Mouse (Mus musculus) A20 (cell line): ENCODE data around the gene Gjb3.

Experiments used
- DNase-seq: peaks from one replicate; pipeline ENCODE4 v3.0.0-alpha.2; 2011; ENCODE audit warnings: low read depth, low spot score

Gjb3 gene

GRCm38 (mm10) chr4:127330181-127331100 is at the start of gene Gjb3:
Gene Gjb3 (minus strand): TSS chr4:127330844.
- DNase-seq, result no peak

DNA sequence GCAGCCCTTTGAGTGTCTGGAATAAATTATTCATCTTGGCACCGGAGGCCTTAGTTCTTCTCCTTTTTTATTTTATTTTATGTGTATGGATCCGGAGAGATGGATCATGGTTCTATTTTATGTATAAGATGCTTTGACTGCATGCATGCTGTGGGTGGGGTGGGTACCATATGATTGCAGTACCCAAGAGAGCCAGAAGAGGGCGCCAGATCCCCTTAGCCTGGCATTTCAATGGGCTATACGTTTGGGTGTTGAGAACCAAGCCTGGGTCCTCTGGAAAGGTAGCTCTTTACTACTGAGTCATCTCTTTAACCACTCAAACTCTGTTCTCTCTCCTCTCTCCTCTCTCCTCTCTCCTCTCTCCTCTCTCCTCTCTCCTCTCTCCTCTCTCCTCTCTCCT is 46.7 kb upstream of the Gjb3 start:
- DNase-seq, result peak; percentile 31

DNA sequence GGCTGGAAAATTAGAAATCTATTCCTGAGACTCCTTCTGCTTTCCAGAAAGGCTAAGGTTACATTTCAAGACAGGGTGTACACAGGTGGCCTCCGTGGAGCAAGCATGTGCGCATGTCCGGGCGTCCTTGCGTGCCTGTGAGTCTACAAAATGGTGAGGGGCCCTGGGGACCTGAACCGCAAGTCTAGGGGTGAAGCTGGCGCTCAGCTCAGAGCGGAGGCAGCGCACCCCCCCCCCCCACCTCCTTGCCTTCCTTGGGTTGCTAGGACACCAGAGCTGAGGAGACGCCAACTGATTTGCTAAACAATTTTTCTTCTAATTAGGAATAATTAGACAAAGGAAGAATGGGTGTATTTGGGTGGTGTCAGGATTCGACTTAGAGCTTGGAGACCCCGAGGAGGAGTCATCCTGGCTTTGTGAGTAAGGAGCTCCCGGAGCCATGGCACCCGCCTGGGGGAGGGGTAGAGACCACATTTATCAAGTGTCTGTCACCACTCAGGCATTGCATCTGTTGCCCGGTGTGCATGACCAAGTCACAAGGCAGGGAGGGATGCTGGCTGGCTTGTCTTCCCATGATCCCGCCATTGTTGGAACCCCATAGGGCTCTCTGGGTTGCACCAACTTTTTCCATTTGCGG is 45.0 kb upstream of the Gjb3 start:
- no peak for DNase-seq

DNA sequence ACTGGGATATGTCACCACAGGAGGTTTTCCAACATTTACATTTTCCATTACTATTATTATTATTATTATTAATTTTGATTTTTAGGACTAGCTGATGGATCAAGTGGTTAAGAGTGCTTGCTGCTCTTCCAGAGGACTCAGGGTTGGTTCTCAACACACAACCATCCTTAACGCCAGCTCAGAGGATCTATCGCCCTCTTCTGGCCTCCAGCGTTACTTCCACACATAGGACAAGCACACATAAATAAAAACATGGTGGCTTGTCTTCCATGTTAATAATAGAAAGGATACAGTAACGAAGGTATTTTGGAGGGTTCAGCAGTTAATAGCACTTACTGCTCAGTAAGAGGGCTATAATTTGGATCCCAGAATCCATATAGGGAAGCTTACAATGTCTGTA is 44.0 kb upstream of the Gjb3 start:
- no peak for DNase-seq

DNA sequence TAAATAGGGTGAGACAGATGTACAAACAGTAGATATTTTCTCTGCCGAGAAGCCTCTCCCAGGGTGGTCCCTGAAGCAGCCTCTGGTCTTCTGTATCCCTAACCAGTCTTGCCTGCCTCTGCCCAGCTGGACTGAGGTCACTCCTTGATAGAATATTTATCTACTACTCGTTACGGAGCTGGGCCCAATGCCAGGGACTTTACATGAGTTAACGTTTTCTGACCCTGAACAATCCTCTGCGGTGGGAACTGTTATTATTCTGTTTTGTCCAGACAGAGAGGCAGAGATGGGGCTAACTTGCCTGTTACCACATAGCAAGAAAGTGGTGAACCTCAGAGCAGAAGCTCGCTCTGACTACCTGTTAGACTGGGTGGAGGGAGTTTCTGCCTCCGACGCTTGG is 42.8 kb upstream of the Gjb3 start:
- DNase-seq, result no peak

DNA sequence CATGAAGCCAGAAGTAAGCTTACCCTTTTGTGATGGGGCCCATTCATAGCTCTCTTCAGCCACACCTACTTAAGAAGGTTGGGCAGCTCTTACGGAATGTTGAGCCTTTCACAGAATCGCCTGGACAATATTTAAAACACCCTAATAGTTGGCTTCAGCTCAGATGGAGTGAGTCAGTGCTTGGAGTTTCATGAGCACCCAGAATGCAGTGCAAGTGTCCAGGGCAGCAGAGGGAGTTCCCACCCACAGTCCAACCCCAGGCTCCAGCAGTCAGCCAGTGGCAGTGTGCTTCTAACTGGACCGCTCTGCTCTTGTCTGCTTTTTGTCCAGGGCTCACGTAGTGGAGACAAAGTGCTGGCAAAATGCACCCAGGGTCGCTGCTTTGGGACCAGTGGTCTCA is 40.9 kb upstream of the Gjb3 start:
- no peak for DNase-seq

- peak; percentile 32 for DNase-seq
These were observed 39.8 kb upstream of the Gjb3 start for GRCm38 (mm10) chr4:127370447-127370846.

DNA sequence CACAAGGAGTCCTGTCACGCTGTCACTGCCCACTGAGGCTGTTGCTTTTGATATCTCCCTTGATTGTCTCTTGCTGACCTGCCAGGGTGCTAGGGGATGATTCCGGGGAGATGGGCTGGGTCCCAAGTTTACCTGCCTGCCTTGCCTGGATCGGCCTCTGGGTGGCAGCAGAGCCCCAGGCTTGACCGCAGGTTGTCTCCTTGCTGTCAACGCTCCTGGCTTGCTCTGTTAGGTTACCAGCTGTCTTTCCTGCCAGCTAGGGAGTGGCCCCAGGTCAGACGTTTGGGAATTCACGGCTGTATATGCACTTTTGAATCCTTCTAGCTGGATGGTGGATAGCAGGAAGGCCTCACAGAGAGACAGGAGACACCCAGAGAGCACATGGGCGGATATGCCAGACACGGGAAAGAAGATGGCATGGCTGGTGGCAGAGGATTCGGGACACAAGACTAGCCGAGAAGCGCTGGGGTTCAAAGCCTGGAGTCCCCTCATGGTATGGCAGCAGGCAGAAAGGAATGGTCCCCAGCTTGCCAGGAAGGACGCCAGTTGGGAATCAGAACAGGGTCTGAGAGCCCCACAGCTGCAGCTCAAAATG is 37.8 kb upstream of the Gjb3 start:
- peak; percentile 48 for DNase-seq

DNA sequence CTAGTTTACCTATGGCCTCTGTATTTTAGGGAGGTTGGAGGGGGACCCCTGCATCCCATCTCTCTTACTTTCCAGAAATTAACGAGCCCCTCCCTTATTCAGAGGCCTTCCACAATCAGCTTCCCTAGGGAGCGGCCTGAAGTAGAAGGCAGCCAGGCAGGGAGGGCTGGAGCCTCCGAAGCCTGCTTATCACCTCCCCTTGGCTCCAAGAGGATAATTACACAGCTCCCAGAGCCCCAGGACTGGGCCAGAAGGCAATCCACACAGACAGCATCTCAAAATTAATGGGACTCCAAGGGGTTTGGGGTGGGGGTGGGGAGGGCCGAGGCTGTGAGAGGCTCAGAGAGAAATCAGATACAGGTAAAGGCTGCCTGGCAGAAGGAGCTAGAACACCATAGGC is 35.2 kb upstream of the Gjb3 start:
- no peak for DNase-seq

DNA sequence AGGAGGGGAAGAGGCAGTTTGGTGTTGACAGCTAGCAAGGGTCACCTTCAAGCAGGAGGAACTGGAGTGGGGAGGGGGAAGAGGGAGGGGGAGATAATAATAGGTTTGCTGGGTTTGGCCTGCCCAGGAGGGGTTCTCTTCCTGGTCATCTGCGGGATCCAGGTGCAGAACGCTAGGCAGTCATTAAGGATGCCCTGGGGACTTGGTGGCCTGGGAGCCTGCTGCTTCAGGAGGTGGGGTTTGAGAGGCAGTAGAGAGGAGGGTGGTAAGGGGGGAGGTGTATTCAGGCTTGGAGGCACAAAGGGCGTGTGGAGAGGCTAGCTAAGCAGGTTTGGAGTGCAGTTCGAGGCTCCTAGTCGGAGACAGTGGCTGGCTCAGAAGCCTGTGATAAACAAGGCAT is 34.8 kb upstream of the Gjb3 start:
- DNase-seq, result no peak

GRCm38 (mm10) chr4:127364431-127364830 is 33.8 kb upstream of the Gjb3 start:
- DNase-seq, result no peak

GRCm38 (mm10) chr4:127363331-127363730 is 32.7 kb upstream of the Gjb3 start:
- peak; percentile 20 for DNase-seq

DNA sequence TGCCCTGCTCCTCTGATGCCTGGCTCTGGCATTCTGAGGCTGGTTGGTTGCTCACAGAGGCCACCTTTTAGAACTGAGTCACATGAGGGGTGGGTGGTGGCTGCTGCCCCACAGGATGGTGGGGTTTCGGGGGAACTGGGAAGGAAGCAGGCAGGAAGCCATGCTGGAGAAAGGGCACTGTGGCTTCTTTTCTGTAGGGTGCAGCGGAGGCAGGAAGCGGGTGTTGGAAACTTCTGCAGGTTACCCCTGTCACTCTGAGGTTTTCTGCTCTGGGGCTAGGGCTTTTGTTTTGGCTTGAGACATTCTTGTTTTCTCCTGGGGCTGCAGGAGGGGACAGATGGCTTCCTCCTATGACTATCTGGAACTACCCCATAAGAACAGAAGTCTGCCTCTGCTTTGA is 31.9 kb upstream of the Gjb3 start:
- no peak for DNase-seq

- DNase-seq, result no peak
These were observed 27.4 kb upstream of the Gjb3 start, which contains the start of gene Gjb5 for GRCm38 (mm10) chr4:127358018-127358417. Gene Gjb5 (minus strand): TSS chr4:127358181.

GRCm38 (mm10) chr4:127354506-127355485 is 24.2 kb upstream of the Gjb3 start:
- no peak for DNase-seq

GRCm38 (mm10) chr4:127353951-127354438 is 23.4 kb upstream of the Gjb3 start, which contains the start of gene Gjb4:
Gene Gjb4 (minus strand): TSS chr4:127354081.
- no peak for DNase-seq

DNA sequence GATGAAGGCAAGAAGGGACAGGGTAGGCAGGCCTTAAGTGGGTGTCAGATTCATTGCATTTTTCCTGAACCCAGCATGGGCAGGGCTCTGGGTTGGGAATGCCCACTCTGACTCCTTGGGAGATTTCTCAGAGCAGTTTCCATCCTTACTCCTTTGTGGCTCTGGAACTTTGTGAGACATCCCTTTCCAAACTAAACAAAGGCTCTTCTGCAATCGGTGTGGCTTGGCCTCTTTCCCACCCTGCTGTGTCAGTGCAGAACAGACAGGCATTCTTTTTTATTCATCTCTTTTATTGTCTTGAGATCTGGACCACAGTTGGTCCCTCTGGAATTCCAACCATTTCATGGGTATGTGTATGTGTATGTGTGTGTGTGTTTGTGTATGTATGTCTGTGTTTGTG is 21.9 kb upstream of the Gjb3 start:
- DNase-seq, result no peak

- DNase-seq, result no peak
These were observed 19.1 kb upstream of the Gjb3 start for GRCm38 (mm10) chr4:127349560-127350300.

DNA sequence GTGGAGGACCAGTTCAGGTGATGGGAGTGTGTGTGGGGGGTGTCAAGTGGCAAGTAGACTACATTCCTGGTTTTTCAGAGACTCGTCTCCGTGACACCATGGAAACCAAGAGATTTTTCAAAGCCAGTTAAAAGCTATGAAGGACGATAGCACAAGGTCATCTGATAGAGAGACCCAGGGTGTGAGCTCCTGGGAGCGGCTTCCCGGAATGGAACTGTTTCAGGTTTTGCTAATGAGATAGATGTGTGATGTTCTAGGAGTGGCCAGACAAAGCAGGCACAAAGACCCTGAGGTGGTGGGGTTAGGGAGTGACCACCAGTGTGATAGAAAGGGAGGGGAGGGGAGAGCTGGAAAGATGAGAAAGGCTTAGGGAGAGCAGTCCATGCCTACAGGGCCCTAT is 14.4 kb upstream of the Gjb3 start:
- DNase-seq, result no peak

- DNase-seq, result no peak
These were observed 10.7 kb upstream of the Gjb3 start for GRCm38 (mm10) chr4:127341372-127341771.
